Mouse (Mus musculus) bone marrow macrophage, adult 2 months (primary cell): Measurements from ENCODE around the gene Sh3gl1. TPM values are rescaled to one million over a fixed set of nuclear protein-coding genes. Genes with fewer than 3 reads are reported as not detected.

ENCODE experiments used
- H3K27ac ChIP-seq: 2 replicates; pipeline ENCODE4 v1.5.1; 2012; ENCODE audit warnings: low read depth, low read length; ENCODE audit not compliant: insufficient read depth
- H3K4me1 ChIP-seq: 2 replicates; pipeline ENCODE4 v1.6.1; 2012; ENCODE audit warnings: low read length; ENCODE audit not compliant: control insufficient read depth, insufficient read depth
- H3K4me3 ChIP-seq: 2 replicates; pipeline ENCODE4 v1.5.1; 2012; ENCODE audit warnings: mild to moderate bottlenecking, low read length, moderate library complexity; ENCODE audit not compliant: insufficient read depth
- CTCF ChIP-seq: IDR thresholded peaks from 2 replicates; pipeline ENCODE4 v1.5.1; 2012; ENCODE audit warnings: low read depth, mild to moderate bottlenecking, low read length, moderate library complexity
- POLR2A ChIP-seq: IDR thresholded peaks from 2 replicates; pipeline ENCODE4 v1.6.1; 2012; ENCODE audit warnings: mild to moderate bottlenecking, low read depth, low read length, borderline replicate concordance
- polyA plus RNA-seq: library from polyadenylated mRNA; stranded (reverse); fragments of >200 nt; gene quantifications from 2 replicates; pipeline ENCODE4 v1.2.4, GENCODE M21; 2012; ENCODE audit not compliant: missing spikeins, insufficient read depth, insufficient read length

Gene Sh3gl1
- polyA plus RNA-seq, 1 experiment, result 98.2 TPM

GRCm38 (mm10) chr17:55969560-55969959, 66.9 kb downstream of the Sh3gl1 start:
- Histone ChIP-seq H3K4me1 (no peaks in the 10 kb centered on the region), H3K4me3 (no peak overlapping the region), H3K27ac (no peak overlapping the region)
- no peak for TF ChIP-seq POLR2A
- TF ChIP-seq CTCF, result no peak

DNA sequence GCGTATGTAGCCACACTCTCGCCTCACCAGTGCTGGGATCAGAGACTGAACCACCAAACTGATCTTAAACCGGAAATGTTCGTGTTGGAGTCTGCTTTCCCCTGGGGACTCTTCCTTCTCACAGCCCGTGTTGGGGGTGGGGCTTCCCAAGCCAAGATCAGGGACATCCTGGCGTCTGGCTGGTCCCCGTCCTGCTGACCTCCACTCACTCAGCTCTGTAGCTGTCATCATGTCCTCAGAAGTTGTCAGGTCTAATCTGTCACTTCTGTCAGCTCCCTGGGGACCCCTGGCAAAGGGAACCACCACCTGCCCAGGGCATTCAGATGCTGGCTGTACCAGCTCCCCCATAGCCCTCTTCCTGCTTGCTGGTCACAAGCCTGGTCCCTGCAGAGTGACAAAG, 68.2 kb downstream of the Sh3gl1 start:
- TF ChIP-seq CTCF (no peak), POLR2A (no peak)
- no peak overlapping the region for H3K4me3 ChIP-seq
- H3K4me1 ChIP-seq, result no peaks in the 10 kb centered on the region
- H3K27ac ChIP-seq, result no peak overlapping the region

DNA sequence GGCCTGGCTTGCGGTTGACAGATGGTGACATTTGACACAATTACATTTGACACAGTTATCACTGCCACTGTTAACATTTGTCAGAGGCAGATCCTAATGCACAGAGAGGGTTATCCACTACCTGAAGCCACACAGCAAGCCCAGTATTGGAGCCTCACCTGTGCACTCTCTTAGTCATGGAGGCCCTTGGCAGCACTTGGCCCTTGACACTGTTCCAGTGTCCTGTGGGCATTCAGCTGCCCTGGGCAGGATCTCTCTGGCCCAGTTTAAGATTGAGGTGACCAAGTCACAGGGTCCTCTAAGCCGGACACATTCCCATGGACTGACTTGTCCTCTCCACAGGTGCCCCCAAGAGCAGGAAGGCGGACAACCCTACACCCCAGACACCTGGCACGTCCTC, 69.2 kb downstream of the Sh3gl1 start:
- TF ChIP-seq POLR2A (no peak), CTCF (no peak)
- Histone ChIP-seq H3K27ac (no peak overlapping the region), H3K4me3 (no peak overlapping the region), H3K4me1 (peaks cover 6% of the 10 kb centered on the region)

Other genes with a start within 250 kb of the Sh3gl1 start
- gene Zfp119a, start 157.7 kb downstream of the Sh3gl1 start, polyA plus RNA-seq, result 4.2 TPM in 2 replicates
- gene Zfp959, start 144.5 kb downstream of the Sh3gl1 start, polyA plus RNA-seq, result 8.7 and 11.8 TPM in 2 replicates
- gene Zfp119b, start 87.1 kb downstream of the Sh3gl1 start, polyA plus RNA-seq, result 5.7 and 7.9 TPM in 2 replicates
- gene Ebi3, start 84.0 kb downstream of the Sh3gl1 start, polyA plus RNA-seq, result 190 and 214 TPM in 2 replicates
- 10.9 and 15.3 TPM in 2 replicates for gene Yju2, start 77.5 kb downstream of the Sh3gl1 start, polyA plus RNA-seq
- gene Shd, start 66.2 kb downstream of the Sh3gl1 start, polyA plus RNA-seq, result not detected in 2 replicates
- not detected in 2 replicates for gene Fsd1, start 50.1 kb downstream of the Sh3gl1 start, polyA plus RNA-seq
- 0.98 and 1.5 TPM in 2 replicates for gene Stap2, start 31.1 kb downstream of the Sh3gl1 start, polyA plus RNA-seq
- 41.5 and 52.8 TPM in 2 replicates for gene Mpnd, start 30.9 kb downstream of the Sh3gl1 start, polyA plus RNA-seq
- 11.5 and 14.1 TPM in 2 replicates for gene Chaf1a, start 3.8 kb upstream of the Sh3gl1 start, polyA plus RNA-seq
- gene Ubxn6, start 38.4 kb upstream of the Sh3gl1 start, polyA plus RNA-seq, result 55.7 and 67.6 TPM in 2 replicates
- 33.0 and 41.1 TPM in 2 replicates for gene Hdgfl2, start 43.0 kb upstream of the Sh3gl1 start, polyA plus RNA-seq
- gene Plin4, start 73.2 kb upstream of the Sh3gl1 start, polyA plus RNA-seq, result 0.16 TPM in 1 of 2 replicates, not detected in the other
- not detected in 2 replicates for gene Plin5, start 81.0 kb upstream of the Sh3gl1 start, polyA plus RNA-seq
- not detected in 2 replicates for gene Lrg1, start 85.4 kb upstream of the Sh3gl1 start, polyA plus RNA-seq
- gene Sema6b, start 103.7 kb upstream of the Sh3gl1 start, polyA plus RNA-seq, result 7.8 and 8.1 TPM in 2 replicates
- gene Tnfaip8l1, start 125.8 kb upstream of the Sh3gl1 start, polyA plus RNA-seq, result 4.7 and 5.4 TPM in 2 replicates
- 35.2 and 37.4 TPM in 2 replicates for gene Mydgf, start 147.3 kb upstream of the Sh3gl1 start, polyA plus RNA-seq
- gene Dpp9, start 182.3 kb upstream of the Sh3gl1 start, polyA plus RNA-seq, result 22.2 and 25.0 TPM in 2 replicates
- 8.8 and 10.3 TPM in 2 replicates for gene Fem1a, start 220.2 kb upstream of the Sh3gl1 start, polyA plus RNA-seq
- gene Ticam1, start 240.2 kb upstream of the Sh3gl1 start, polyA plus RNA-seq, result 13.5 and 17.6 TPM in 2 replicates